Mouse (Mus musculus) limb, embryonic 12.5 days (tissue): ENCODE measurements around the gene Hspg2. TPM values are rescaled to one million over a fixed set of nuclear protein-coding genes. Genes with fewer than 3 reads are reported as not detected.

Experiments used
- ATAC-seq: fragments of 200-750 bp; cut with Nextera tagmentation; 2 replicates; pipeline ENCODE4 v1.8.0; 2017; ENCODE audit warnings: low read depth, moderate TSS enrichment; ENCODE audit not compliant: insufficient number of reproducible peaks, insufficient read depth, low FRiP score, low TSS enrichment
- H3K27ac ChIP-seq: fragments of 300-500 bp; sonication (generic); 2 replicates; pipeline ENCODE4 v1.5.1; 2016; ENCODE audit warnings: mild to moderate bottlenecking, moderate library complexity
- H3K27me3 ChIP-seq: fragments of 300-500 bp; sonication (generic); 2 replicates; pipeline ENCODE4 v1.6.1; 2016; ENCODE audit warnings: mild to moderate bottlenecking, moderate library complexity
- H3K36me3 ChIP-seq: fragments of 300-500 bp; sonication (generic); 2 replicates; pipeline ENCODE4 v1.6.1; 2016; ENCODE audit warnings: mild to moderate bottlenecking, moderate library complexity
- H3K4me1 ChIP-seq: fragments of 300-500 bp; sonication (generic); replicated peaks from 2 replicates; pipeline ENCODE4 v1.6.1; 2016
- H3K4me2 ChIP-seq: fragments of 300-500 bp; sonication (generic); 2 replicates; pipeline ENCODE4 v1.6.1; 2016; ENCODE audit warnings: mild to moderate bottlenecking, moderate library complexity
- H3K4me3 ChIP-seq: fragments of 300-500 bp; sonication (generic); replicated peaks from 2 replicates; pipeline ENCODE4 v1.5.1; 2016; ENCODE audit warnings: mild to moderate bottlenecking
- H3K9ac ChIP-seq: fragments of 300-500 bp; sonication (generic); replicated peaks from 2 replicates; pipeline ENCODE4 v1.6.1; 2016; ENCODE audit warnings: mild to moderate bottlenecking, moderate library complexity
- H3K9me3 ChIP-seq: fragments of 300-500 bp; sonication (generic); 2 replicates; pipeline ENCODE4 v1.6.1; 2016; ENCODE audit warnings: mild to moderate bottlenecking, moderate library complexity
- WGBS: fragments of 180-500 bp; shearing (Covaris S2); methylation state at CpG from one replicate; pipeline ENCODE4 v1.1.7; 2016; 5-methylcytosine and 5-hydroxymethylcytosine counted together
- polyA plus RNA-seq: library from polyadenylated mRNA; unstranded; fragments of >200 nt; fragmentation: Nextera tagmentation; extraction: Ambion mirVana; gene quantifications from 2 replicates; pipeline ENCODE4 v1.2.1, GENCODE M21; 2016

Hspg2 gene
- polyA plus RNA-seq, 1 experiment from 2014 or later, result 14.3 TPM

DNA sequence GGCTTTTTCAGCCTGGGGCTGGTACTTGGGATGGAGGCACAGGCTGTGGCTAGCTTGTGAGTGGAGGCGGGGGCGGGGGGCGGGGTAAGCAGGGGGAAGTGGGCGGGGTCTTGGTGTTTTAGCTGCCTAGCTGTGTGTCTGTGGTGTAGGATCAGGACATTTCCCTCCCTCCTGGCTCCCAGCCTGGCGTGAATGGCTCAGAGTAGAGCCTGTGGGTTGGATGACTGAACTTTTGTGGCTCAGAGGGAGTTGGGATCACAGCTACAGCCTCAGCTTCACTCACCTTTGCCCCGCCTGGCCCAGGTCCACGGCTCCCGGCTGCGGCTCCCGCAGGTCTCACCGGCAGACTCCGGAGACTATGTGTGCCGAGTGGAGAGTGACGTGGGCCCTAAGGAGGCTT, 71.8 kb downstream of the Hspg2 start:
- Histone ChIP-seq H3K27ac (no peak overlapping the region), H3K4me3 (no peak overlapping the region), H3K36me3 (peaks cover 96% of the 10 kb centered on the region), H3K9me3 (no peaks in the 10 kb centered on the region), H3K27me3 (no peaks in the 10 kb centered on the region), H3K4me1 (no peaks in the 10 kb centered on the region), H3K9ac (no peak overlapping the region), H3K4me2 (no peak overlapping the region)
- no peak for ATAC-seq
- 82% methylated on average over 13 of the region's 14 CpGs for WGBS

DNA sequence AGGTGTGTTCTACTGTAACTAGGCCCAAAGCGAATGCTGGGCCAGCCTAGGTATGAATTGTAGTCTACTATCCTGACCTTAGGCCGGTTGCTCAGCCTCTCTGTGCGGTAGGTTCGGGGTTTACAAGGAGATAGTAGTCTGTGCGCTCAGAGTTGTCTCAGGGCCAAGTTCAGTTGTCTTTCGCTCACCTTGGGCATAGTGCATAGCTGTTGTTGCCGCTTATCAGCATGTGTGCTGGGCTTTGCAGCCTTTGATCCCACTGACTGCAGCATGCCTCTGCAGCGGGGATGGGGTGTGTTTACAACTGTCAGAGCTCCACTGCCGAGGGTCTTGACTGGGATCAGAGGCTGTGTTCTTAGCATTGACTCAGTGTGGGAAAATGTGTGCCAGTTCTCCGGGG, 74.4 kb downstream of the Hspg2 start:
- H3K36me3 ChIP-seq, result peaks cover 100% of the 10 kb centered on the region
- ATAC-seq, result no peak
- no peaks in the 10 kb centered on the region for H3K4me1 ChIP-seq
- H3K27me3 ChIP-seq, result no peaks in the 10 kb centered on the region
- H3K9me3 ChIP-seq, result 0 out of 2 replicates have a peak, but pooled peaks cover 8% of the 10 kb centered on the region
- no peak overlapping the region for H3K27ac ChIP-seq
- WGBS, result 88% methylated on average over 10 of the region's 10 CpGs
- H3K4me2 ChIP-seq, result no peak overlapping the region
- H3K4me3 ChIP-seq, result no peak overlapping the region
- no peak overlapping the region for H3K9ac ChIP-seq

DNA sequence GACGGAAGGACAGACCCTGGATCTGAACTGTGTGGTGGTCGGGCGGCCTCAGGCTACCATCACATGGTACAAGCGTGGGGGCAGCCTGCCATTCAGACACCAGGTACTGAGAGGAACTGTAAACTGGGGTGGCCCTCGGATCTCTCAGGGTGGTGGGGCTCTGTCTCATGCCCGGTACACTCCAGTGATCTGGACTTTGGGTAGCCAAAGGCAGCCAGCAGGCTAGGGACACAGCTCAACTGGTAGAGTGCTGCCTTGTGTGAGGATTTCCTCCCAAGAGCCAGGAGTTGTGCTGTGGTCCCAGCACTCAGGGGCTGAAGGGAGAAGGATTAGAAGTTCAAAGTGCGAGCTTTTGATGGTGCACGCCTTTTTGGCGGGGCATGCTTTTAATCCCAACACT, 77.0 kb downstream of the Hspg2 start:
- no peak for ATAC-seq
- H3K27ac ChIP-seq, result no peak overlapping the region
- no peak overlapping the region for H3K4me3 ChIP-seq
- peaks cover 100% of the 10 kb centered on the region for H3K36me3 ChIP-seq
- H3K27me3 ChIP-seq, result no peaks in the 10 kb centered on the region
- H3K9ac ChIP-seq, result no peak overlapping the region
- H3K9me3 ChIP-seq, result 0 out of 2 replicates have a peak, but pooled peaks cover 8% of the 10 kb centered on the region
- H3K4me2 ChIP-seq, result no peak overlapping the region
- no peaks in the 10 kb centered on the region for H3K4me1 ChIP-seq
- WGBS, result 92% methylated on average over 9 of the region's 9 CpGs

DNA sequence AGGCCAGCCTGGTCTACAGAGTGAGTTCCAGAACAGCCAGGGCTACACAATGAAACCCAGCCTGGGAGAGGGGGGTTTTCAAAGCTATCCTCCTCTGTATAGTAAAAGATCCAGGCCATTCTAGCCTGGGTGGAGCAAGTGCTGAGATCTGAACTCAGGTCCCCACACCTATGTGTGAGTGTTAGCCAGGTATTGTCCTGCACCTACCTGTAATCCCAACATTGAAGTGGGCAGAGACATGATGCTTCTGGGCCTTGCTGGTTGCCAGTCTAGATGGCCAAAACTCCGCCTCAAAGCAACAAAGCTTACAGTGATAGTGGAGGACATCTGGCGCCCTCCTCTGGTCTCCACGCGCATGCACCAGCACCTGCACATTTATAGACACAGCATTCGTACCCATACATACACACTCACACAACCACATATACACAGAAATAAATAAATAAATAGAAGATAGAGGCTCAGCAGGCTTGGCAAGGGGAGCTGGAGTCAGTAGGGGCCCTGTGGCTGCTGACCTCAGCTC, 77.5 kb downstream of the Hspg2 start:
- H3K27me3 ChIP-seq, result no peaks in the 10 kb centered on the region
- H3K9me3 ChIP-seq, result 0 out of 2 replicates have a peak, but pooled peaks cover 8% of the 10 kb centered on the region
- no peak for ATAC-seq
- H3K4me3 ChIP-seq, result no peak overlapping the region
- H3K36me3 ChIP-seq, result peaks cover 100% of the 10 kb centered on the region
- no peak overlapping the region for H3K9ac ChIP-seq
- no peak overlapping the region for H3K27ac ChIP-seq
- WGBS, result 69% methylated on average over 5 of the region's 5 CpGs
- no peaks in the 10 kb centered on the region for H3K4me1 ChIP-seq
- no peak overlapping the region for H3K4me2 ChIP-seq

DNA sequence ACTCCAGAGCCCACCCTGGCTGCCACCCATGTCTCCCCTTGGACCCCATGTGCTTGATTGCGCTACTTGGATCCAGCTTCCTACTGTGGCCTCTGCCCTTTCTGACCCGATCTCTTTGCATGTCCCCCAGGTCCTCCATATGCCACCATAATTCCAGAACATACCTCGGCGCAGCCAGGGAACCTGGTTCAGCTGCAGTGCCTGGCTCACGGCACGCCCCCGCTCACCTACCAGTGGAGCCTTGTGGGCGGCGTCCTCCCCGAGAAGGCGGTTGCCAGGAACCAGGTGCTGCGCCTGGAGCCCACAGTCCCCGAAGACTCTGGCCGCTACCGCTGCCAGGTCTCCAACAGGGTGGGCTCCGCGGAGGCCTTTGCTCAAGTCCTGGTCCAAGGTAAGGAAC, 84.9 kb downstream of the Hspg2 start:
- no peaks in the 10 kb centered on the region for H3K9me3 ChIP-seq
- ATAC-seq, result no peak
- H3K36me3 ChIP-seq, result peaks cover 97% of the 10 kb centered on the region
- no peak overlapping the region for H3K4me3 ChIP-seq
- 95% methylated on average over 17 of the region's 17 CpGs for WGBS
- H3K4me1 ChIP-seq, result no peaks in the 10 kb centered on the region
- no peak overlapping the region for H3K4me2 ChIP-seq
- H3K27me3 ChIP-seq, result no peaks in the 10 kb centered on the region
- no peak overlapping the region for H3K9ac ChIP-seq
- no peak overlapping the region for H3K27ac ChIP-seq

DNA sequence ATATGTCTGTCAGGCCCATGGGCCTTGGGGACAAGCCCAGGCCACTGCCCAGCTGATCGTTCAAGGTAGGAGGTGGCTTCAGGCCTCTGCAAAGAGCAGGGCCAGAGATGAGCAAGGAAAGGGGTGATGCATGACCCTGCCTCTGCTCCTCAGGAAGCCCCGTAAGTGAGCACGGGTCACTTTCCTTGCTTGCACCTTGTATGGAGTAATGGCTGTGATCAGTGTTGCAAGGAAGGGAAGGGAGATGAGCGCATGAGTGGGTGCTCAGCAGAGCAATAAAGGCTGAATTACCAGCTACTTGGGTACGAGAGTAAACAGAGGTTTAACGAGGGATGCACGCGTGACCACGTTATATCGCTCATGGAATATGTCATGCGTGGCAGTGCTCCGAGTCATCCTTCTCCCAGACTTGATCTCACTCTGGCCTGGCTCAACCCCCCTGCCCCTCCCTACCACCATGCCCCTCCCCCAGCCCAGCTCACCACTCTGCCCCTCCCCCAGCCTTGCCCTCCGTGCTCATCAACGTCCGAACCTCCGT, 88.2 kb downstream of the Hspg2 start:
- 88% methylated on average over 16 of the region's 16 CpGs for WGBS
- H3K36me3 ChIP-seq, result peaks cover 95% of the 10 kb centered on the region
- no peak overlapping the region for H3K4me3 ChIP-seq
- H3K27ac ChIP-seq, result no peak overlapping the region
- no peak for ATAC-seq
- no peaks in the 10 kb centered on the region for H3K4me1 ChIP-seq
- no peak overlapping the region for H3K4me2 ChIP-seq
- H3K9ac ChIP-seq, result no peak overlapping the region
- no peaks in the 10 kb centered on the region for H3K9me3 ChIP-seq
- no peaks in the 10 kb centered on the region for H3K27me3 ChIP-seq

DNA sequence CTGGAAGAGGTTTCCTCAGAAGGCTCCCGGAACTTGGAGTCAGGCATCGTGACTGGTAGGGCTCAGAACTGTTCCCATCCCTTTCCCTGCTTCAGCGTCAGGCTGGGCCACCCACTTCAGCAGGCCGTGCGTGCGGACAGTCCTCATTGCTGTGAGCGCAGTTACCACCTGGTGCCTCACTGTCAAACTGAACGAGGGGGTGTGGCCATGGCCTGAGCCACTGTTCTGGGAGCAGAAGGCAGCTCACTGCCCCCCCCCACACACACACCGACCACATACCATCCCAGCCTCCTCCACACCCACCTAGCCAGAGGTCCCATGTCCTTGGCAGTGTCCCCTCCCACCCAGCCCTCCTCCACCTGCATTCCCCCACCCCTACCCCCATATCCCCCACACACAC, 101.3 kb downstream of the Hspg2 start:
- Histone ChIP-seq H3K36me3 (peaks cover 50% of the 10 kb centered on the region), H3K4me3 (no peak overlapping the region), H3K27me3 (no peaks in the 10 kb centered on the region), H3K9ac (no peak overlapping the region), H3K4me1 (no peaks in the 10 kb centered on the region), H3K4me2 (no peak overlapping the region), H3K27ac (no peak overlapping the region), H3K9me3 (no peaks in the 10 kb centered on the region)
- ATAC-seq, result no peak
- 75% methylated on average over 9 of the region's 9 CpGs for WGBS

GRCm38 (mm10) chr4:137574469-137574868, 105.9 kb downstream of the Hspg2 start, which contains the start of gene Ldlrad2:
TSS of gene Ldlrad2 (minus strand) at chr4:137574569.
- Histone ChIP-seq H3K27me3 (peaks cover 24% of the 10 kb centered on the region), H3K36me3 (peaks cover 14% of the 10 kb centered on the region), H3K4me3 (no peak within 1 kb of the TSS), H3K9ac (no peak within 1 kb of the TSS), H3K4me1 (no peaks in the 10 kb centered on the region), H3K4me2 (no peak within 1 kb of the TSS), H3K27ac (no peak within 1 kb of the TSS), H3K9me3 (no peaks in the 10 kb centered on the region)
- 89% methylated on average over 10 of the region's 10 CpGs for WGBS
- no peak for ATAC-seq

DNA sequence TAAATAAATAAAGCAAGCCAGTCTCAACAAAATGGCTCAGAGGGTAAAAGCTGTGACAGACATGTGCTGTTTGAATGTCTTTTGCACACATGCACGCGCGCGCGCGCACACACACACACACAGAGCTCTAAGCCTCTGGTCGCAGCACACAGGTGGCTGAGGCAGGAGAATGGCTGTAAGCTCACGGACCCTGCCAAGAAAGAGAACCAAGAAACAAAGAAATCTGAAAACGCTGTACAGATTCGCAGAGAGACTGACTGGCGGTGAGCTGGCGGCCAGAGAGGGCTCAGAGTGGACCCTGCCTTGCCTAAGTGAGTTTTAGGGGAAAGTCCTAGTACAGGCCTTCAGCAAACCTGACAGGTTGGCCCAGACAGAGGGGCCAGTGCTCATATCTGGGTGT, 108.9 kb downstream of the Hspg2 start:
- no peaks in the 10 kb centered on the region for H3K9me3 ChIP-seq
- H3K9ac ChIP-seq, result no peak overlapping the region
- peaks cover 34% of the 10 kb centered on the region for H3K27me3 ChIP-seq
- no peak overlapping the region for H3K4me3 ChIP-seq
- WGBS, result 96% methylated on average over 12 of the region's 12 CpGs
- no peaks in the 10 kb centered on the region; the same call in 1 of the 2 replicates for H3K36me3 ChIP-seq
- no peak for ATAC-seq
- no peak overlapping the region for H3K27ac ChIP-seq
- H3K4me2 ChIP-seq, result no peak overlapping the region
- H3K4me1 ChIP-seq, result no peaks in the 10 kb centered on the region

DNA sequence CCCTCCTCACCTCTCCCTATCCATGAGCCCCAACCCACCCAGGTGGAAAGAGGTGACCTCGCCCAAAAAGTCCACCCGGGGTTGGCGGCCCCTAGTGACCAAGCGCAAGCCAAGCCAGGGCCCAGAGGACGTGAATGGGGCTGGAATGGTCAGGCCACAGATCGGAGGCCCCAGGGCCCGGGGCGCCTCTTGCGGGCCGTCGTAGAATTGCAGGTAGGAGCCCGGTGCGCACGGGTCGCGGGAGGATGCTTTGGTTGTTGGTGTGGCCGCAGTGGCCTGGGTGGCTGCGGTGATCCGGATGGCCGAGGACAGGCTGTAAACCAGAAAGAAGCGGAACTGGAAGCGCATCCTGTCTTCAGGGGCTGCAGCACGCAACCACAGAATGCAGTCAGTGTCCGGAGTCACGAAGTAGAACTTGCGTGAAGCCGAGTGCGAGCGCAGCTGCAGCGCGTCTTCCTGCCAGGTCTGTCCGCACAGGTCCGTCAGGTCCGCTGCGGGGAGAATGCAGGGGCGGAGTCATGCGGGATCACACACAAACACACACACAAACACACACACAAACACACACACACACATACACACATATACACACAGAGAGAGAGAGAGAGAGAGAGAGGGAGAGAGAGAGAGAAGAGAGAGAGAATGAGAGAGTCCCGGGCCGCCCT, 109.7 kb downstream of the Hspg2 start:
- H3K9me3 ChIP-seq, result no peaks in the 10 kb centered on the region
- WGBS, result 3% methylated on average over 39 of the region's 39 CpGs
- no peaks in the 10 kb centered on the region for H3K4me1 ChIP-seq
- peaks cover 34% of the 10 kb centered on the region for H3K27me3 ChIP-seq
- H3K4me2 ChIP-seq, result peak overlapping the region; percentile 64
- no peaks in the 10 kb centered on the region; the same call in 1 of the 2 replicates for H3K36me3 ChIP-seq
- ATAC-seq, result peak; percentile 49; the same call in 1 of the 2 replicates
- H3K4me3 ChIP-seq, result peak overlapping the region; percentile 41
- peak overlapping the region; percentile 55 for H3K9ac ChIP-seq
- H3K27ac ChIP-seq, result no peak overlapping the region

GRCm38 (mm10) chr4:137579789-137580188, 111.2 kb downstream of the Hspg2 start:
- no peaks in the 10 kb centered on the region for H3K36me3 ChIP-seq
- no peak overlapping the region for H3K9ac ChIP-seq
- no peak overlapping the region for H3K4me3 ChIP-seq
- H3K27me3 ChIP-seq, result peaks cover 34% of the 10 kb centered on the region
- no peaks in the 10 kb centered on the region for H3K4me1 ChIP-seq
- H3K9me3 ChIP-seq, result no peaks in the 10 kb centered on the region
- H3K4me2 ChIP-seq, result no peak overlapping the region
- no peak overlapping the region for H3K27ac ChIP-seq
- WGBS, result 55% methylated on average over 4 of the region's 4 CpGs
- no peak for ATAC-seq
